Mouse (Mus musculus) gastrocnemius, postnatal 36 days (tissue): ENCODE results near the gene Mettl7b. TPM values are rescaled to one million over a fixed set of nuclear protein-coding genes. Genes with fewer than 3 reads are reported as not detected.
"Not testable (repeated sequence)": the region's sequence is repeated elsewhere in the genome, so short reads cannot be mapped to it uniquely, and the experiment has no call there.

ENCODE experiments used
- DNase-seq, 2 experiments: peaks; one replicate each; pipeline ENCODE4 v3.0.0; 2022
- intact Hi-C: fragments of 180-260 bp; cut with DNase I; formaldehyde crosslinking; loops from one replicate; pipeline ENCODE4 v1.15.1; 2025
- long read RNA-seq, 2 experiments: library from polyadenylated mRNA; stranded (forward); transcript quantifications; one replicate each; pipeline ENCODE4 v2.0.0; 2021
- total RNA-seq, 2 experiments: library from RNA; stranded (reverse); gene quantifications; 2 replicates each; pipeline ENCODE4 v1.2.3; 2021

Gene Mettl7b
- total RNA-seq = under 1 TPM in 1 of 2 experiments, not detected in 1; 0.28 TPM
- long read RNA-seq, experiment 1 = 0 reads
- long read RNA-seq, experiment 2 = 0 reads

- no peak for DNase-seq
- intact Hi-C loops = no loop called here
These were observed at the start of gene Mettl7b for GRCm38 (mm10) chr10:128960590-128961584. Mettl7b (minus strand) TSS chr10:128960988.

GRCm38 (mm10) chr10:129010288-129010841 lies 49.6 kb upstream of the Mettl7b start, which contains the start of gene Olfr763:
Olfr763 (plus strand) TSS chr10:129010791.
- DNase-seq = no peak
- intact Hi-C loops = no loop called here

GRCm38 (mm10) chr10:129004032-129004920 lies 43.5 kb upstream of the Mettl7b start:
- intact Hi-C loops = no loop called here

GRCm38 (mm10) chr10:128996523-128997040 lies 35.8 kb upstream of the Mettl7b start:
- intact Hi-C loops = no loop called here
- DNase-seq = no peak

More at GRCm38 (mm10) chr10:129004032-129004920, 43.5 kb upstream of the Mettl7b start:
- no peak for DNase-seq

- intact Hi-C loops = no loop called here
- no peak for DNase-seq
These were observed 35.0 kb upstream of the Mettl7b start for GRCm38 (mm10) chr10:128995796-128996195.

- DNase-seq = no peak
- intact Hi-C loops = no loop called here
These were observed 30.2 kb upstream of the Mettl7b start for GRCm38 (mm10) chr10:128990994-128991393.

- intact Hi-C loops, DNase-seq: not testable (repeated sequence)
These were observed 29.5 kb upstream of the Mettl7b start for GRCm38 (mm10) chr10:128990129-128990850.

- DNase-seq, intact Hi-C loops: not testable (repeated sequence)
These were observed 28.3 kb upstream of the Mettl7b start, which contains the start of gene Olfr9 for GRCm38 (mm10) chr10:128989131-128989530. Olfr9 (plus strand) TSS chr10:128989431.

- no peak for DNase-seq
- intact Hi-C loops = no loop called here
These were observed 20.0 kb upstream of the Mettl7b start for GRCm38 (mm10) chr10:128980644-128981365.

GRCm38 (mm10) chr10:128977522-128978114 lies 16.8 kb upstream of the Mettl7b start:
- intact Hi-C loops = loop anchor here (10.0 kb wide), 1 partner anchor 133 kb away; no protein-coding TSS in a partner anchor
- peak in 1 of 2 experiments; percentile 20 for DNase-seq

- intact Hi-C loops = loop anchor here (10.0 kb wide), 1 partner anchor 132 kb away; no protein-coding TSS in a partner anchor
- DNase-seq = no peak
These were observed 15.6 kb upstream of the Mettl7b start for GRCm38 (mm10) chr10:128976395-128976794.

- intact Hi-C loops = loop anchor here (10.0 kb wide), 1 partner anchor 128 kb away; no protein-coding TSS in a partner anchor
- DNase-seq = no peak
These were observed 12.1 kb upstream of the Mettl7b start for GRCm38 (mm10) chr10:128972841-128973240.

- intact Hi-C loops = loop anchor here (10.0 kb wide), 1 partner anchor 126 kb away; no protein-coding TSS in a partner anchor
- DNase-seq = no peak
These were observed 10.0 kb upstream of the Mettl7b start for GRCm38 (mm10) chr10:128970740-128971250.

- no peak for DNase-seq
- intact Hi-C loops = no loop called here
These were observed 7.6 kb upstream of the Mettl7b start for GRCm38 (mm10) chr10:128968341-128968749.

- DNase-seq = no peak
- intact Hi-C loops = no loop called here
These were observed 5.1 kb upstream of the Mettl7b start for GRCm38 (mm10) chr10:128965871-128966270.

- no peak for DNase-seq
- intact Hi-C loops = no loop called here
These were observed 4.2 kb upstream of the Mettl7b start for GRCm38 (mm10) chr10:128964961-128965360.

GRCm38 (mm10) chr10:128960142-128960541 lies 646 bp downstream of the Mettl7b start:
- intact Hi-C loops = no loop called here

GRCm38 (mm10) chr10:128958340-128958739 lies 2.4 kb downstream of the Mettl7b start:
- intact Hi-C loops = no loop called here
- no peak for DNase-seq

More at GRCm38 (mm10) chr10:128960142-128960541, 646 bp downstream of the Mettl7b start:
- DNase-seq = no peak
